Mouse (Mus musculus) E14TG2a.4 (cell line): Measurements from ENCODE around the gene Serpinb11.

ENCODE experiments used
- CTCF ChIP-seq: conservative IDR thresholded peaks from 2 replicates; pipeline ENCODE4 v1.5.1; 2014; ENCODE audit warnings: low read length
- NANOG ChIP-seq: IDR thresholded peaks from 2 replicates; pipeline ENCODE4 v1.6.1; 2014; ENCODE audit warnings: borderline replicate concordance, low read length, mixed read lengths
- POU5F1 ChIP-seq: IDR thresholded peaks from 2 replicates; pipeline ENCODE4 v1.6.1; 2014; ENCODE audit warnings: low read length, borderline replicate concordance

DNA sequence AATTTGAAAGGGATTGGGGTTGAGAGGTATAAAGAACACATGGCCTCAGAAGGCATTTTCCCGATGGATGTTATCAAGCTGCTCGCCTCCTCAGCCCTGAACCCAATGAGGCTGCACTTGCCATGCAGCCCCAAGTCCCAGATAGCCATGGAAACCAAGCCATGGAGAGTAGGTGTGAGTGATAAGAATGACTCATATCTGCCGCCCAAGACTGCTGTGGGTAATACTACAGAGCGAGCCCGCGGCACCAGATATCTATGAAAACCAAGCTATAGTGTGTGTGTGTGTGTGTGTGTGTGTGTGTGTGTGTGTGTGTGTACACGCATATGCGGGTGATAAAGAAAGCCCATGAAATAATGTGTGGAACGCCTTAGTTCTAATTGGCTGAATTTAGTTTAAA lies 23.5 kb downstream of the Serpinb11 start:
- no peak for TF ChIP-seq CTCF
- TF ChIP-seq POU5F1: no peak
- no peak for TF ChIP-seq NANOG
